Mouse (Mus musculus) heart, postnatal 0 days (tissue): ENCODE results near the gene Slbp. TPM values are rescaled to one million over a fixed set of nuclear protein-coding genes. Genes with fewer than 3 reads are reported as not detected.

Experiments
- ATAC-seq: fragments of 200-750 bp; cut with Nextera tagmentation; 2 replicates; pipeline ENCODE4 v1.8.0; 2017; ENCODE audit warnings: low read depth, moderate number of reproducible peaks, moderate library complexity; ENCODE audit not compliant: insufficient read depth
- DNase-seq: peaks from one replicate; pipeline ENCODE4 v3.0.0-alpha.2; 2016; ENCODE audit warnings: low spot score
- H3K27ac ChIP-seq: fragments of 300-500 bp; sonication (generic); 2 replicates; pipeline ENCODE4 v1.5.1; 2014; ENCODE audit warnings: low read depth, mild to moderate bottlenecking
- H3K27me3 ChIP-seq: fragments of 300-500 bp; sonication (generic); 2 replicates; pipeline ENCODE4 v1.6.1; 2014; ENCODE audit warnings: low read length, mixed read lengths; ENCODE audit not compliant: control insufficient read depth, insufficient read depth
- H3K36me3 ChIP-seq: fragments of 300-500 bp; sonication (generic); replicated peaks from 2 replicates; pipeline ENCODE4 v1.6.1; 2014; ENCODE audit warnings: low read length, mixed read lengths; ENCODE audit not compliant: control insufficient read depth, insufficient read depth
- H3K4me1 ChIP-seq: fragments of 300-500 bp; sonication (generic); 2 replicates; pipeline ENCODE4 v1.6.1; 2014; ENCODE audit warnings: antibody characterized with exemption; ENCODE audit not compliant: control insufficient read depth, insufficient read depth
- H3K4me2 ChIP-seq: fragments of 300-500 bp; sonication (generic); 2 replicates; pipeline ENCODE4 v1.6.1; 2014; ENCODE audit warnings: low read depth, mild to moderate bottlenecking, low read length, moderate library complexity
- H3K4me3 ChIP-seq: fragments of 300-500 bp; sonication (generic); 2 replicates; pipeline ENCODE4 v1.5.1; 2014; ENCODE audit warnings: low read depth, low read length
- H3K9ac ChIP-seq: fragments of 300-500 bp; sonication (generic); replicated peaks from 2 replicates; pipeline ENCODE4 v1.6.1; 2014; ENCODE audit warnings: low read depth, low read length, mixed read lengths
- H3K9me3 ChIP-seq: fragments of 300-500 bp; sonication (generic); replicated peaks from 2 replicates; pipeline ENCODE4 v1.6.1; 2016; ENCODE audit warnings: low read length; ENCODE audit not compliant: control insufficient read depth
- CTCF ChIP-seq: IDR thresholded peaks from 2 replicates; pipeline ENCODE4 v1.5.1; 2016; ENCODE audit warnings: antibody characterized with exemption, control low read depth, low read depth
- EP300 ChIP-seq: IDR thresholded peaks from 2 replicates; pipeline ENCODE4 v1.6.1; 2016; ENCODE audit warnings: antibody characterized with exemption, low read depth
- WGBS: fragments of 180-500 bp; shearing (Covaris S2); extraction: QIAGEN DNeasy Blood & Tissue Kit; methylation state at CpG from one replicate; pipeline ENCODE4 v1.1.7; 2014; 5-methylcytosine and 5-hydroxymethylcytosine counted together
- polyA plus RNA-seq: library from polyadenylated mRNA; unstranded; fragments of >200 nt; fragmentation: Nextera tagmentation; extraction: Ambion mirVana; gene quantifications from 2 replicates; pipeline ENCODE4 v1.2.1, GENCODE M21; 2015
- total RNA-seq: library from RNA; depleted of rRNA; stranded (reverse); fragments of >200 nt; gene quantifications from 2 replicates; pipeline ENCODE4 v1.2.3, GENCODE M21; 2014; ENCODE audit warnings: low replicate concordance

Slbp gene
- total and polyA plus RNA-seq, 2 experiments from 2014 or later = 65.4 to 90.6 TPM

DNA sequence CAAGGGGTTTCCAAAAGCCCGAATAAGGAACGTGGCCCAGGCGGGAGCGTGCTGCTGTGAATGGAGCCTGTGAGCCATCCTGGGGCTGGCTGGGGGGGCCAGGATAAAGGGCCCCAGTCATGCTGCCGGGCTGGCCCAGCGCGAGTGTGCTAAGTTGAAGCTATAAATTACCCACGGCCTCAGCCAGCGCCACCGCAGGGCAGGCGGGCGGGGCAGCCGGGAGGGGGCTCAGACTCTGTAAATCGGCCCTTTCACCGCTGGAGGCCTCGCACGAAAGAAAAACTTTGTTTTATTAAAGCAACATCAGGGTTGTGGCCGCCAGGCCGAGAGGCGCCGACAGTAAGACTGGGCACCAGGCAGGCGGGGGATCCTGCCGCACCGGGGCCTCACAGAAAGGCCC lies 40.0 kb upstream of the Slbp start:
- Histone ChIP-seq H3K4me1 (peaks cover 19% of the 10 kb centered on the region), H3K9me3 (no peaks in the 10 kb centered on the region), H3K27ac (no peak overlapping the region), H3K4me3 (no peak overlapping the region), H3K27me3 (peaks cover 16% of the 10 kb centered on the region; the same call in 1 of the 2 replicates), H3K36me3 (no peaks in the 10 kb centered on the region), H3K9ac (no peak overlapping the region), H3K4me2 (peak overlapping the region; percentile 29)
- TF ChIP-seq EP300 (no peak), CTCF (no peak)
- ATAC-seq (peak; percentile 27), DNase-seq (peak; percentile 55)
- WGBS = 18% methylated on average over 24 of the region's 24 CpGs

DNA sequence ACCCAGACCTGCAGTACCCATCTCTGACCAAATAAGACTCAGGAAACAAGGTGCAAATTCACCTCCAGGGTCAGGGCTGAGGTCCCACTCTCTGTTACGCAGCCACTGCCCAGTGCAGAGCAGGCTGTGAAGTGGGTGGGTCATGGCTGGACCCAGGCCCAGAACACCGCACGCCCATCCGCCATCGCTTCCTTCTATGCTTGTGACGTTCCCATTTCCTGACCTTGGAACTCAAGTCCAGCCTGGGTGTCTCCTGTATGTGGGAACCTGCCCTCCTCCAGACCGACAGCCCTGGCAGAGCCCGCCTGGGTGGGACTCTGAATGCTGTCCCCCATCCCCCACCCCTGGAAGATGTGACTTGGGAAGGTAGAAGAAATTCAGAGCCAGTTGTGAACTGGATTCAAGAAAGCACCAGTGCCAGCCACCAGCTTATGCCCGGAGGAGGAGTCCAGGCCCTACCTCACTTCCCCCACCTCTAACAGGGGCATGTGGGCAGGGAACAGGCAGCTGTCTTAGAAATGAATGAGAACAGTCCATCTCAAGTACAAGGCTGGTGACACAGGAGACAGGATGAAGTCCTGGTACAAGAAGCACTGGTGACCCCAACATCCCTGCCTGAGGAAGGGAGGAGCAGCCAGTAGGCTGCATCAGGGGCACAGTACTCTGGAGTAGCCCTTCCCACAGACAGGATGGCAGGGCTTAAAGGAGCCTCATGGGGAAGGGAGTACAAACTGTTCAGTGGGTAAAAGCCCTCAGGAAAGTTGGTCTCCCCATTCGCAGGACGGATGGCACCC lies 37.7 kb upstream of the Slbp start:
- peak; percentile 37 for DNase-seq

DNA sequence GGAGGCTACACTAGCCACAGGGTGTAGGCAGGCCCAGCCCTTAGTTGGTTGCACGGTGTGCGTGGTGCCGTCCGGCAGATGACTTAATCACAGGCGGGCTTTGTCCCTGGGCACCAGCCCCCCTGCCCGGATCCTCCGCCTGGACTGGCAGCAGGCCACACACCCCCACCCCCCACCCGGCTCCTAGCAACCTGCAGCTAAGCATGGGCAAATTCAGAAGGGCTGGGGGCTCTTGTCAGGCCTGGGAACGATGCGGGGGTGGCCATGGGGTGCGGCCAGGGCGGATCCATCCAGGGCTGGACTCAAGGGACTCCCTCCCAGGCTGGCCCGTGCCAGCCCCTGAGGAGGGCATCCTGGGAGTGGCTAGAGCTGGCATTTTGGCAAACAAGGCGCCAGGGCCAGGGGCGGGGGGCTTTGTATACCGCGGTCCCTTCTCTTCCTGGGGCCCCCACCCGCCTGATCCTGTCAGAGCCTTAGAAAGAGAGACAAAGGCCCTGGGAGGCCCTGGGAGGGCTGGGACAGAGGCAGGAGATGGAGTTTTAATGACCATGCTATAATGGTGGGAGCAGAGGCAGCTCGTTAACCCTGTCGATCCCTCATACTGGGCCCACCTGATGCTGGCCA lies 37.0 kb upstream of the Slbp start:
- 61% methylated on average over 19 of the region's 20 CpGs for WGBS
- Histone ChIP-seq H3K36me3 (no peaks in the 10 kb centered on the region), H3K4me3 (no peak overlapping the region), H3K27ac (peak overlapping the region; percentile 67), H3K4me1 (peaks cover 11% of the 10 kb centered on the region; the same call in 1 of the 2 replicates), H3K9me3 (no peaks in the 10 kb centered on the region), H3K4me2 (no peak overlapping the region), H3K27me3 (no peaks in the 10 kb centered on the region), H3K9ac (no peak overlapping the region)
- ATAC-seq (peak; percentile 39), DNase-seq (no peak)
- TF ChIP-seq CTCF (no peak), EP300 (0 out of 2 replicates have a peak, but pooled peaks have one; percentile 9)

More for the DNA sequence above, 37.7 kb upstream of the Slbp start:
- no peak overlapping the region for H3K9ac ChIP-seq
- H3K36me3 ChIP-seq = no peaks in the 10 kb centered on the region
- peaks cover 11% of the 10 kb centered on the region for H3K4me1 ChIP-seq
- no peaks in the 10 kb centered on the region for H3K27me3 ChIP-seq
- peak; percentile 68 for ATAC-seq
- no peaks in the 10 kb centered on the region for H3K9me3 ChIP-seq
- no peak overlapping the region for H3K4me2 ChIP-seq
- TF ChIP-seq EP300 = no peak
- TF ChIP-seq CTCF = no peak
- WGBS = 69% methylated on average over 11 of the region's 11 CpGs
- no peak overlapping the region for H3K4me3 ChIP-seq
- H3K27ac ChIP-seq = peak overlapping the region; percentile 67

DNA sequence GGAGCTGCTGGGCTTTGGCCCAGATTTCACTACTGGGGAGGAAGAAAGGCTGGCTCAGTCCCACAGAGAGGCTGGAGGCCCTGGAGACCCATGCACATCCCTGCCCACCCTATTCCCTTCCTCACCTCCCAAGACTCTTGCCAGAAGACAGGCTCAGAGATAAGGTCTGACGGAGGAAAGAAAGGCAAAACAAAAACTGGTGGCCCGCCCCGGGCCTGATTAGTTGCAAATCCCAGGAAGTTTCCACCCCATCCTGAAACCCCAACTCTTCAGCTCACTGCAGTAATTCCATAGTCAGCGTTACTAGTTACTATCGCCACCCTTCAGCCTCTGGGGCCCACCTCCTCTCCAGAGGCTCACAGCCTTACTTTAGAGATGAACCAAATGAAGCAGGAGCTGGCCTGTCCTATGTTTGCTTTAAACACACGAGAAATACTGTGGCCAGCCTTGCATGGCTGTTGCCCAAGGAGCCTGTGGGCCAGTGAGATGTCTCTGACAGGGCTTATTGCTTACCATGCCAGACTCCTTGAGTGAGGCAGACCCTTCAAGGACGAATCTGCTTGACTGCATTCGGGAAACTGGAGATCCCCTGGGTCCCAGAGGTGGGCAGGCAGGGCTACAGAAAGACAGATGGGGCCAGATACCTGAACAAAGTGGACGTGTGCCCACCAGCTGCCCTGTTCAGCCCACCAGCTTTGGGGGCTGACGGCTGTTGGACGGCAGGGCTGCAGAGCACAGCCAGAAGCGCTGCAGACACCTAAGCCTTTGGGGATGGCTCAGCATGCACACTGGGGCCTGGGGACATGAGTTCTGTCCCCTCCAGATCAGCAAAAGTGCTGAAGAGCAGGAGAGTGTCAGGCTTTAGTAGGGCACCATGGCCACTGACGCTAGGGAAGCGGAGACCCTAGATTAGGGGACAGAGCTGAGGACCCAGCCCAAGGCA lies 36.2 kb upstream of the Slbp start:
- Histone ChIP-seq H3K36me3 (no peaks in the 10 kb centered on the region), H3K9ac (no peak overlapping the region), H3K27me3 (no peaks in the 10 kb centered on the region), H3K4me3 (no peak overlapping the region), H3K4me2 (no peak overlapping the region), H3K4me1 (peaks cover 11% of the 10 kb centered on the region; the same call in 1 of the 2 replicates), H3K9me3 (no peaks in the 10 kb centered on the region), H3K27ac (peak overlapping the region; percentile 67)
- DNase-seq (no peak), ATAC-seq (no peak)
- 65% methylated on average over 14 of the region's 14 CpGs for WGBS
- TF ChIP-seq CTCF = no peak
- no peak for TF ChIP-seq EP300

DNA sequence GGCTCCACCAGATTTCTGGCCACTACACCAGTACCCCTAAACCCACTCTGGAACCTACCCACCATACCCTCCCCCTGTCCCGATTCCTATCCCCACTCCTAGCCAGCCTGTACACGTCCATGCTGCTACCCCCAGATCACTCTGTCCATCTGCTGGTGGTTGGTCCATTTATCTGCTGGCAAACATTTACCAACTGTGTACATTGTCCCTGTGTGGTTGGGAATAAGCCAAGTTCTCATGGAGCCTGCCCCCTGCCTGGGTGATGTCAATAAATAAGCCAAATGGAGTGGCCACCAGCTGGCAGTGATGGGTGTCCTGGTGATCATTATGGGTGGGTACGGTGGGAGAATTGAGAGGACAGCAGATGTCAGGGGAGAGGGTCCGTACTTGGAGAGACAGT lies 34.8 kb upstream of the Slbp start:
- H3K4me1 ChIP-seq = peaks cover 11% of the 10 kb centered on the region; the same call in 1 of the 2 replicates
- H3K36me3 ChIP-seq = no peaks in the 10 kb centered on the region
- no peaks in the 10 kb centered on the region for H3K9me3 ChIP-seq
- TF ChIP-seq CTCF (no peak), EP300 (no peak)
- H3K27me3 ChIP-seq = no peaks in the 10 kb centered on the region
- H3K27ac ChIP-seq = no peak overlapping the region
- WGBS = 83% methylated on average over 4 of the region's 4 CpGs
- no peak for ATAC-seq
- no peak overlapping the region for H3K9ac ChIP-seq
- H3K4me3 ChIP-seq = no peak overlapping the region
- no peak overlapping the region for H3K4me2 ChIP-seq
- DNase-seq = no peak
